Mouse (Mus musculus): ENCODE results near the gene Ctrc. TPM values are rescaled to one million over a fixed set of nuclear protein-coding genes. Genes with fewer than 3 reads are reported as not detected.

Ctrc gene
- polyA plus RNA-seq, 1 experiment from 2014 or later: 0.18 TPM

- no peaks in the 10 kb centered on the region for H3K27me3 ChIP-seq (ENCODE audit: control insufficient read depth, insufficient read depth, low read length)
- H3K27ac ChIP-seq (ENCODE audit: low read length): peak overlapping the region; percentile 32; the same call in 1 of the 2 replicates
- H3K9me3 ChIP-seq (replicated peaks; ENCODE audit: control insufficient read depth, low read length): no peaks in the 10 kb centered on the region
- ATAC-seq (ENCODE audit: insufficient read depth, low FRiP score): no peak
- WGBS: 45% methylated on average over 4 of the region's 4 CpGs
- no peak overlapping the region for H3K4me2 ChIP-seq (ENCODE audit: low read depth, low read length)
- no peak overlapping the region for H3K4me3 ChIP-seq (replicated peaks; ENCODE audit: low read length)
- H3K4me1 ChIP-seq (ENCODE audit: control insufficient read depth, insufficient read depth, low read length): peaks cover 22% of the 10 kb centered on the region
- H3K36me3 ChIP-seq (ENCODE audit: control insufficient read depth, insufficient read depth, low read length): no peaks in the 10 kb centered on the region
- H3K9ac ChIP-seq (ENCODE audit: low read length): no peak overlapping the region
Observed at GRCm38 (mm10) chr4:141879074-141879473, 32.9 kb upstream of the Ctrc start.

DNA sequence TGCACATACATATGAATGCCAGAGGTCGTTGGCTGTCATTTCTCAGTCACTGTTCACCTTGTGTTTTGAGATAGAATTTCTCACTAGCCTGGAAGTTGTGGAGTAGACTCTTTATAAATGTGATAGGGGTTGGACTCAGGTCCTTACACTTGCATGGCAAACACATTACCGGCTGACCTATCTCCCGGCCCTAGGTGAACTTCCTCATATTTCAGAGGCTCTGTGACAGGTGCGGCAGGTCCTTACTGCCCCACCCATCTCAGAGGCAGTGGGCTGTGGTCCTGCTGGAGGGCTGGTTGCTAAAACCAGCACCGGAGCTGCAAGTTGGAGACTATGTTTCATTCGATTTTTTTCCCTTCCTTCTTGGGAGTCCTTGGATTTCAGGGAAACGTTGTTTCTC lies 32.5 kb upstream of the Ctrc start:
- 26% methylated on average over 7 of the region's 7 CpGs for WGBS
- no peaks in the 10 kb centered on the region for H3K9me3 ChIP-seq (replicated peaks; ENCODE audit: control insufficient read depth, low read length)
- H3K4me2 ChIP-seq (ENCODE audit: low read depth, low read length): no peak overlapping the region
- H3K4me3 ChIP-seq (replicated peaks; ENCODE audit: low read length): no peak overlapping the region
- no peak for ATAC-seq (ENCODE audit: insufficient read depth, low FRiP score)
- H3K36me3 ChIP-seq (ENCODE audit: control insufficient read depth, insufficient read depth, low read length): no peaks in the 10 kb centered on the region
- peaks cover 26% of the 10 kb centered on the region for H3K4me1 ChIP-seq (ENCODE audit: control insufficient read depth, insufficient read depth, low read length)
- no peak overlapping the region for H3K9ac ChIP-seq (ENCODE audit: low read length)
- H3K27me3 ChIP-seq (ENCODE audit: control insufficient read depth, insufficient read depth, low read length): no peaks in the 10 kb centered on the region
- H3K27ac ChIP-seq (ENCODE audit: low read length): peak overlapping the region; percentile 32; the same call in 1 of the 2 replicates

- Histone ChIP-seq H3K9me3 (replicated peaks; ENCODE audit: control insufficient read depth, low read length) (no peaks in the 10 kb centered on the region), H3K4me1 (ENCODE audit: control insufficient read depth, insufficient read depth, low read length) (peaks cover 40% of the 10 kb centered on the region), H3K36me3 (ENCODE audit: control insufficient read depth, insufficient read depth, low read length) (no peaks in the 10 kb centered on the region), H3K27me3 (ENCODE audit: control insufficient read depth, insufficient read depth, low read length) (no peaks in the 10 kb centered on the region), H3K4me2 (ENCODE audit: low read depth, low read length) (peak overlapping the region; percentile 99), H3K4me3 (replicated peaks; ENCODE audit: low read length) (peak overlapping the region; percentile 75), H3K9ac (ENCODE audit: low read length) (no peak overlapping the region), H3K27ac (ENCODE audit: low read length) (no peak overlapping the region)
- 20% methylated on average over 8 of the region's 8 CpGs for WGBS
- ATAC-seq (ENCODE audit: insufficient read depth, low FRiP score): no peak
Observed at GRCm38 (mm10) chr4:141875481-141876108, 29.4 kb upstream of the Ctrc start.

DNA sequence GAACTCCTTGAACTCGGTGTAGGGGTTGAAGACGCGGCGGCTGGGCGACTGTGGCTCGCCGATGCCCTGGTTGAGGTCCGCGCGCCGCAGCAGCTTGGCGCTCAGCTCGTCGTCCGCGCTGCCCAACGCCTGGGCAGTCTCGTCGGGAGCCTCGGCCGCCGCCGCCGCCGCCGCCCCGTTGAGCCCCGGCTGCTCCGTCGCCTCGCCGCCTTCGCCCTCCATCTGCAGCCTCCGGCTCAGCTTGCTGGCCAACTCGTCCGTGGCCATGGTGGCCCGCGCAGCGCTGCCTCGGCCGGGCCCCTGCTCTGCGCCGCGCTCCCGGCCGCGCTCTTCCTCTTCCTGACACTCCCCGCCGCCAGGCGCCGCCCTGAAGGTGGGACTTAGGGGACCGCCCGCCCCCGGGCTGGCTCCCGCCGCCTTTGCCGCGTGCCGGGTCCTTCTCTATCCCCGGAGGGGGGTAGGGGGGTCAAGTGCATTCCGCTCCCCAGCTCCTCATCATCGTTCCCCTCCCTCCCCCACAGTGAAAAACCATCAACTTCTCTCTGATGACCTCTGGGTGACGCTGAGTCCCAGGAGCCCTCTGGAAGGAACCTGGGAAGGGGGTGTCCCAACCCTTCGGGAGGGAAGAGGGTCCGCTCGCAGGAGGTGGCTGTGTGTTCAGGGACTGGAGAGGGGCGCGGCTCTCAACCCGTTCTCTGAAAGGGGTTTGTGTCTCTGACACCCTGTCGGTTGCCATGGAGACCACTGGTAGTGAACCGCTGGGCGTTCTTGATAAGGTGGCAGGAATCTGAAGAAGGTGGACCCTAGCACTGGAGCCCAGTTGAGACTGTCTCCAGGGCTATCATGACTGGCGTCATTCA lies 28.7 kb upstream of the Ctrc start, which contains the start of gene Efhd2:
TSS of gene Efhd2 (minus strand) at position 320 of the 860 bp plus-strand sequence.
- no peaks in the 10 kb centered on the region for H3K9me3 ChIP-seq (replicated peaks; ENCODE audit: control insufficient read depth, low read length)
- H3K4me1 ChIP-seq (ENCODE audit: control insufficient read depth, insufficient read depth, low read length): peaks cover 48% of the 10 kb centered on the region
- peak within 1 kb of the TSS; percentile 75 for H3K4me3 ChIP-seq (replicated peaks; ENCODE audit: low read length)
- H3K27me3 ChIP-seq (ENCODE audit: control insufficient read depth, insufficient read depth, low read length): no peaks in the 10 kb centered on the region
- ATAC-seq (ENCODE audit: insufficient read depth, low FRiP score): peak; percentile 87
- peak within 1 kb of the TSS; percentile 71; the same call in 1 of the 2 replicates for H3K27ac ChIP-seq (ENCODE audit: low read length)
- peak within 1 kb of the TSS; percentile 99 for H3K4me2 ChIP-seq (ENCODE audit: low read depth, low read length)
- H3K36me3 ChIP-seq (ENCODE audit: control insufficient read depth, insufficient read depth, low read length): no peaks in the 10 kb centered on the region
- under 1% methylated on average over 62 of the region's 73 CpGs for WGBS
- peak within 1 kb of the TSS; percentile 92 for H3K9ac ChIP-seq (ENCODE audit: low read length)

DNA sequence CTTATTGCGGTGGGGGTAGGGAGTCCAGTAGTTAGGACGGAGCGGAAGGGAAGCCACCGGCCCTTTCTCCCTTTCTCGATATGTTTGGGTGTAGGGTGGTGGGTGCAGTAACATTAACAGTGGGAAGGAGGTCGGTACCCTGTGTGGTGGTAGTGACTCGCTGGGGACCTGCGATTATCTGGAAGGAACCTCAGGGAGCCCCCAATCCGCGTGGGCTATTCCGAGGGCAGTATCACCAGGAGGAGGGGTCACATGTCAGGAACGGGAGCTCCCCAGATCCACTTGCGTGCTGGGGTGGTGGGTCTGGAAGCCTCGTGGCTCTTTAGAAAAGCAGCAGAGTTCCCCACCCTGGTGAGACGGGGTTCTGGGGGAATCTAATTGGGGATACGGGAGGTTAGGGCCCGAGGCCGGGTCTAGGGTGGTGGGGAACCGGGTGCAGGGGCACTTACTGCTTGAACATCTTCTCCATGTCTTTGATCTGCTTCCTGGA lies 28.0 kb upstream of the Ctrc start:
- Histone ChIP-seq H3K9me3 (replicated peaks; ENCODE audit: control insufficient read depth, low read length) (no peaks in the 10 kb centered on the region), H3K9ac (ENCODE audit: low read length) (peak overlapping the region; percentile 92), H3K4me1 (ENCODE audit: control insufficient read depth, insufficient read depth, low read length) (peaks cover 53% of the 10 kb centered on the region), H3K4me2 (ENCODE audit: low read depth, low read length) (peak overlapping the region; percentile 99), H3K4me3 (replicated peaks; ENCODE audit: low read length) (peak overlapping the region; percentile 75), H3K27me3 (ENCODE audit: control insufficient read depth, insufficient read depth, low read length) (no peaks in the 10 kb centered on the region), H3K27ac (ENCODE audit: low read length) (peak overlapping the region; percentile 71; the same call in 1 of the 2 replicates), H3K36me3 (ENCODE audit: control insufficient read depth, insufficient read depth, low read length) (no peaks in the 10 kb centered on the region)
- under 1% methylated on average over 19 of the region's 19 CpGs for WGBS
- ATAC-seq (ENCODE audit: insufficient read depth, low FRiP score): peak; percentile 0; the same call in 1 of the 2 replicates

DNA sequence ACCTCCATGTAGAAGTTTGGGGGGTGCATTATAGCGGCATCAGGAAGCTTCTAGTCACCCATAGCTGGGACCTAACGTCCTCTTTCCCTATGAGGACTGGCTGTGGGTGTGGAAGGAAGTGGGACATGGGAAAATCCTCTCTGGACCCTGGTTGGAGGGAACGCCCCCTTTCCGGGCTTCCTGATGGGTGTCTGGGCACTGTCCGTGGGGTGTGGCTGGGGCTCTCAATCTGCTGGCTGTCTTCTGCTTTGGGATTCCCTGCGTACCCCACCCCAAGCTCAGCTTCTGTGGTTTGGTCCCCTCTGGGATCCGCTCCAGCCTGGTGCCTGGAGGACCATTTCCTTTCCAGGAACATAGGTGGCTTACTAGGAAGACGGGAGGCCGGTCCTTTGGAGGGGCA lies 26.8 kb upstream of the Ctrc start:
- Histone ChIP-seq H3K9ac (ENCODE audit: low read length) (peak overlapping the region; percentile 92), H3K4me1 (ENCODE audit: control insufficient read depth, insufficient read depth, low read length) (peaks cover 63% of the 10 kb centered on the region), H3K4me3 (replicated peaks; ENCODE audit: low read length) (peak overlapping the region; percentile 75), H3K36me3 (ENCODE audit: control insufficient read depth, insufficient read depth, low read length) (no peaks in the 10 kb centered on the region), H3K9me3 (replicated peaks; ENCODE audit: control insufficient read depth, low read length) (no peaks in the 10 kb centered on the region), H3K27ac (ENCODE audit: low read length) (peak overlapping the region; percentile 15), H3K27me3 (ENCODE audit: control insufficient read depth, insufficient read depth, low read length) (no peaks in the 10 kb centered on the region), H3K4me2 (ENCODE audit: low read depth, low read length) (peak overlapping the region; percentile 99)
- 66% methylated on average over 9 of the region's 9 CpGs for WGBS
- ATAC-seq (ENCODE audit: insufficient read depth, low FRiP score): no peak

GRCm38 (mm10) chr4:141871909-141872308 lies 25.8 kb upstream of the Ctrc start:
- Histone ChIP-seq H3K9ac (ENCODE audit: low read length) (peak overlapping the region; percentile 92), H3K36me3 (ENCODE audit: control insufficient read depth, insufficient read depth, low read length) (no peaks in the 10 kb centered on the region), H3K27me3 (ENCODE audit: control insufficient read depth, insufficient read depth, low read length) (no peaks in the 10 kb centered on the region), H3K27ac (ENCODE audit: low read length) (peak overlapping the region; percentile 61), H3K9me3 (replicated peaks; ENCODE audit: control insufficient read depth, low read length) (no peaks in the 10 kb centered on the region), H3K4me1 (ENCODE audit: control insufficient read depth, insufficient read depth, low read length) (peaks cover 73% of the 10 kb centered on the region), H3K4me2 (ENCODE audit: low read depth, low read length) (peak overlapping the region; percentile 99), H3K4me3 (replicated peaks; ENCODE audit: low read length) (peak overlapping the region; percentile 75)
- WGBS: 41% methylated on average over 9 of the region's 9 CpGs
- ATAC-seq (ENCODE audit: insufficient read depth, low FRiP score): no peak

DNA sequence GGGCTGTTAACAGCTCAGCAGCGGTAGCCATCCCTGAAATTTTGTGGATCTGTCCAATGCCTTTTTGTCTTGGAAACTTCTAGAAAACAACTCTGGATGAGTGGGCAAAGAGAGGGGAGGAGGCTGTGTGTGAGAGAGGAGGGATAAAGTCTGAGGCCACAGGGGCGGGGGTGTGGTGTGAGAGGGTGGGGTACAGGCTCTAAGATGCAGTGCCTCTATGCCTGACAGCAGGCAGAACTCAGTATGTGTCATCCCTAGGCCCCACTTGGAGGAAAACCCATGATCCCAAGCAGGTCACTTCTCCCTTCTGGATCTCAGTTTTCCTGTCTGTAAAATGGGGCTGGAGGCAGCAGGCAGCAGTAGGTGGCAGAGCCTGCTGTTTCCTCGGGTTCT lies 25.2 kb upstream of the Ctrc start:
- peak overlapping the region; percentile 92; the same call in 1 of the 2 replicates for H3K9ac ChIP-seq (ENCODE audit: low read length)

More for the DNA sequence above, 25.2 kb upstream of the Ctrc start:
- no peaks in the 10 kb centered on the region for H3K36me3 ChIP-seq (ENCODE audit: control insufficient read depth, insufficient read depth, low read length)
- ATAC-seq (ENCODE audit: insufficient read depth, low FRiP score): no peak
- H3K4me2 ChIP-seq (ENCODE audit: low read depth, low read length): peak overlapping the region; percentile 99; the same call in 1 of the 2 replicates
- H3K4me3 ChIP-seq (replicated peaks; ENCODE audit: low read length): peak overlapping the region; percentile 75; the same call in 1 of the 2 replicates
- 80% methylated on average over 3 of the region's 3 CpGs for WGBS
- H3K9me3 ChIP-seq (replicated peaks; ENCODE audit: control insufficient read depth, low read length): no peaks in the 10 kb centered on the region
- no peaks in the 10 kb centered on the region for H3K27me3 ChIP-seq (ENCODE audit: control insufficient read depth, insufficient read depth, low read length)
- peaks cover 79% of the 10 kb centered on the region for H3K4me1 ChIP-seq (ENCODE audit: control insufficient read depth, insufficient read depth, low read length)
- H3K27ac ChIP-seq (ENCODE audit: low read length): peak overlapping the region; percentile 61
